Mouse (Mus musculus): ENCODE results near the gene Ncam2. TPM values are rescaled to one million over a fixed set of nuclear protein-coding genes. Genes with fewer than 3 reads are reported as not detected.
A peak's percentile ranks its signal among the peaks of the same experiment; 100 is the strongest.

Gene Ncam2
- polyA plus RNA-seq, 2 experiments, result 0.01 TPM; not detected in 1

GRCm38 (mm10) chr16:81191621-81192020, 8.9 kb upstream of the Ncam2 start:
- H3K36me3 ChIP-seq (replicated peaks; ENCODE audit: control insufficient read depth, insufficient read depth, low read depth), result no peaks in the 10 kb centered on the region
- no peak for ATAC-seq (ENCODE audit: insufficient read depth)
- no peak overlapping the region for H3K27ac ChIP-seq
- no peak overlapping the region for H3K9ac ChIP-seq (replicated peaks)
- H3K4me2 ChIP-seq (ENCODE audit: low read depth), result no peak overlapping the region
- 60% methylated on average over 2 of the region's 2 CpGs for WGBS (ENCODE audit: insufficient replicate concordance)
- DNase-seq (ENCODE audit: low read depth in 3 of 3, low spot score in 3 of 3), result no peak
- no peaks in the 10 kb centered on the region for H3K9me3 ChIP-seq (ENCODE audit: control insufficient read depth, low read length)
- TF ChIP-seq CTCF (IDR thresholded peaks at IDR 0.05; ENCODE audit: low read depth), result no peak
- no peak for TF ChIP-seq EP300 (IDR thresholded peaks at IDR 0.05; ENCODE audit: low read depth)
- H3K4me3 ChIP-seq (ENCODE audit: insufficient read depth in 1 of 2, low read depth in 2 of 2, low read length in 2 of 2), result no peak overlapping the region
- no peaks in the 10 kb centered on the region for H3K27me3 ChIP-seq (ENCODE audit: control insufficient read depth, insufficient read depth, low read length)
- no peaks in the 10 kb centered on the region for H3K4me1 ChIP-seq (replicated peaks; ENCODE audit: control insufficient read depth in 2 of 2, insufficient read depth in 2 of 2, low read length in 1 of 2)

DNA sequence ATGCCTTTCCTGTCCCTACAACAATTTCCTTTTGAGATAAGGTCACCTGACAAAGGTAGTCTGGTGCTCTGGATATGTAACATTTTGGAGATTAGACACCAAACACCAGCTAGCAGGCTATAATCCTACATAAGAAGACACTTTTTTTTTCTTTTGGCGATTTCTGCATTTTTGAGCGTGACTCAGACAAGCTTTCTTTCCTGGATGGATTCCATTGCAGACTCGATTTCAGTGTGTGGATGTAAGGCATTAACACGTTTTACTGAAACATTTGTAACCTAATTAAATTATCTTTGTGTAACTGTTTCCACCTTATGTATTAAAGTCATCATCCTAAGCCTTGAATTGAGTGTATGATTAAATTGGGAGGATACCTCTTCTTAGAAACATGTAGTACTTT, 7.9 kb upstream of the Ncam2 start:
- no peak overlapping the region for H3K4me2 ChIP-seq (ENCODE audit: low read depth)
- H3K4me3 ChIP-seq (ENCODE audit: insufficient read depth in 1 of 2, low read depth in 2 of 2, low read length in 2 of 2), result no peak overlapping the region
- no peaks in the 10 kb centered on the region for H3K27me3 ChIP-seq (ENCODE audit: control insufficient read depth, insufficient read depth, low read length)
- H3K36me3 ChIP-seq (replicated peaks; ENCODE audit: control insufficient read depth, insufficient read depth, low read depth), result no peaks in the 10 kb centered on the region
- H3K9me3 ChIP-seq (ENCODE audit: control insufficient read depth, low read length), result no peaks in the 10 kb centered on the region
- no peaks in the 10 kb centered on the region for H3K4me1 ChIP-seq (replicated peaks; ENCODE audit: control insufficient read depth in 2 of 2, insufficient read depth in 2 of 2, low read length in 1 of 2)
- ATAC-seq (ENCODE audit: insufficient read depth) (no peak), DNase-seq (ENCODE audit: low read depth in 3 of 3, low spot score in 3 of 3) (no peak)
- no peak overlapping the region for H3K9ac ChIP-seq (replicated peaks)
- WGBS (ENCODE audit: insufficient replicate concordance), result 45% methylated on average over 4 of the region's 4 CpGs
- H3K27ac ChIP-seq, result no peak overlapping the region
- no peak for TF ChIP-seq CTCF (IDR thresholded peaks at IDR 0.05; ENCODE audit: low read depth)
- no peak for TF ChIP-seq EP300 (IDR thresholded peaks at IDR 0.05; ENCODE audit: low read depth)

- Histone ChIP-seq H3K36me3 (replicated peaks; ENCODE audit: control insufficient read depth, insufficient read depth, low read depth) (no peaks in the 10 kb centered on the region), H3K4me1 (replicated peaks; ENCODE audit: control insufficient read depth in 2 of 2, insufficient read depth in 2 of 2, low read length in 1 of 2) (peaks cover 0 to 3% of the 10 kb centered on the region in 2 experiments; a peak in 2 of 4 replicates), H3K27ac (no peak overlapping the region), H3K27me3 (ENCODE audit: control insufficient read depth, insufficient read depth, low read length) (peaks cover 9% of the 10 kb centered on the region), H3K4me3 (ENCODE audit: insufficient read depth in 1 of 2, low read depth in 2 of 2, low read length in 2 of 2) (no peak overlapping the region), H3K9ac (replicated peaks) (no peak overlapping the region), H3K9me3 (ENCODE audit: control insufficient read depth, low read length) (no peaks in the 10 kb centered on the region), H3K4me2 (ENCODE audit: low read depth) (no peak overlapping the region)
- no peak for TF ChIP-seq CTCF (IDR thresholded peaks at IDR 0.05; ENCODE audit: low read depth)
- ATAC-seq (ENCODE audit: insufficient read depth) (peak; percentile 52; the same call in 1 of the 2 replicates), DNase-seq (ENCODE audit: low read depth in 3 of 3, low spot score in 3 of 3) (no peak)
- 29% methylated on average over 5 of the region's 5 CpGs for WGBS (ENCODE audit: insufficient replicate concordance)
Observed at GRCm38 (mm10) chr16:81199467-81199866, 1.0 kb upstream of the Ncam2 start.

GRCm38 (mm10) chr16:81201471-81201870, 974 bp downstream of the Ncam2 start:
- Histone ChIP-seq H3K4me1 (replicated peaks; ENCODE audit: control insufficient read depth in 2 of 2, insufficient read depth in 2 of 2, low read length in 1 of 2) (peaks cover 0 to 3% of the 10 kb centered on the region in 2 experiments; a peak in 2 of 4 replicates), H3K9me3 (ENCODE audit: control insufficient read depth, low read length) (no peaks in the 10 kb centered on the region), H3K36me3 (replicated peaks; ENCODE audit: control insufficient read depth, insufficient read depth, low read depth) (no peaks in the 10 kb centered on the region), H3K9ac (replicated peaks) (no peak overlapping the region), H3K4me2 (ENCODE audit: low read depth) (no peak overlapping the region), H3K27ac (no peak overlapping the region), H3K27me3 (ENCODE audit: control insufficient read depth, insufficient read depth, low read length) (peaks cover 9% of the 10 kb centered on the region), H3K4me3 (ENCODE audit: insufficient read depth in 1 of 2, low read depth in 2 of 2, low read length in 2 of 2) (no peak overlapping the region)
- ATAC-seq (ENCODE audit: insufficient read depth) (no peak), DNase-seq (ENCODE audit: low read depth in 3 of 3, low spot score in 3 of 3) (no peak)
- WGBS (ENCODE audit: insufficient replicate concordance), result 36% methylated on average over 5 of the region's 5 CpGs
- TF ChIP-seq EP300 (IDR thresholded peaks at IDR 0.05; ENCODE audit: low read depth), result no peak
- TF ChIP-seq CTCF (IDR thresholded peaks at IDR 0.05; ENCODE audit: low read depth), result no peak

DNA sequence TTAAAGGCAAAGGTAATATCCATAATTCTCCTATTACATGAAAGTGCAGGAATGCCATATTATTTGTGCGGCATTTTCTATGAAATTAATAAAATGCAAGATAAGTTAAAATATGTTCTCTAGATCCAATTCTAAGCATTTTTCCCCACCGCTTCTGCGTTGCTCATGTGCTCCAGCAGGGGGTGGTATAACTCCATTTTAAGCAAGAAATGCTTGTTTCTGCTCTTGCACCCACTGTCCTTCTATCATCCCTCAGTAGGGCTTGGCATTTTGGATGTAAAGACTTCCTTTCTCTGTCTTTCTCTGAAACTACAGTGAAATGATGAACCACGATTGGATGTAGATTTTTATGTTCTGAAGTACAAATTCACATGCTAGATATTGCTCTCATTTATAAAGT, 1.5 kb downstream of the Ncam2 start:
- no peaks in the 10 kb centered on the region for H3K9me3 ChIP-seq (ENCODE audit: control insufficient read depth, low read length)
- no peaks in the 10 kb centered on the region for H3K36me3 ChIP-seq (replicated peaks; ENCODE audit: control insufficient read depth, insufficient read depth, low read depth)
- DNase-seq (ENCODE audit: low read depth in 3 of 3, low spot score in 3 of 3), result peak in 1 of 3 experiments; percentile 2
- H3K4me3 ChIP-seq (ENCODE audit: insufficient read depth in 1 of 2, low read depth in 2 of 2, low read length in 2 of 2), result no peak overlapping the region
- no peak overlapping the region for H3K9ac ChIP-seq (replicated peaks)
- no peak overlapping the region for H3K4me2 ChIP-seq (ENCODE audit: low read depth)
- no peak for ATAC-seq (ENCODE audit: insufficient read depth)
- H3K4me1 ChIP-seq (replicated peaks; ENCODE audit: control insufficient read depth in 2 of 2, insufficient read depth in 2 of 2, low read length in 1 of 2), result peaks cover 0 to 3% of the 10 kb centered on the region in 2 experiments; a peak in 2 of 4 replicates
- no peak for TF ChIP-seq EP300 (IDR thresholded peaks at IDR 0.05; ENCODE audit: low read depth)
- TF ChIP-seq CTCF (IDR thresholded peaks at IDR 0.05; ENCODE audit: low read depth), result peak; percentile 52
- H3K27ac ChIP-seq, result no peak overlapping the region
- peaks cover 9% of the 10 kb centered on the region for H3K27me3 ChIP-seq (ENCODE audit: control insufficient read depth, insufficient read depth, low read length)
- 6% methylated on average over 4 of the region's 4 CpGs for WGBS (ENCODE audit: insufficient replicate concordance)
